Mouse (Mus musculus) leukemia stem cell, adult 10-12 weeks (primary cell): ENCODE data around the gene Zfp950. TPM values are rescaled to one million over a fixed set of nuclear protein-coding genes. Genes with fewer than 3 reads are reported as not detected.

ENCODE experiments used
- polyA plus RNA-seq: library from polyadenylated mRNA; stranded (reverse); fragments of >175 nt; gene quantifications from 2 replicates; pipeline ENCODE4 v1.2.3, GENCODE M21; 2012; ENCODE audit warnings: low replicate concordance

Zfp950 gene
- polyA plus RNA-seq: 0.23 and 1.4 TPM in 2 replicates

DNA sequence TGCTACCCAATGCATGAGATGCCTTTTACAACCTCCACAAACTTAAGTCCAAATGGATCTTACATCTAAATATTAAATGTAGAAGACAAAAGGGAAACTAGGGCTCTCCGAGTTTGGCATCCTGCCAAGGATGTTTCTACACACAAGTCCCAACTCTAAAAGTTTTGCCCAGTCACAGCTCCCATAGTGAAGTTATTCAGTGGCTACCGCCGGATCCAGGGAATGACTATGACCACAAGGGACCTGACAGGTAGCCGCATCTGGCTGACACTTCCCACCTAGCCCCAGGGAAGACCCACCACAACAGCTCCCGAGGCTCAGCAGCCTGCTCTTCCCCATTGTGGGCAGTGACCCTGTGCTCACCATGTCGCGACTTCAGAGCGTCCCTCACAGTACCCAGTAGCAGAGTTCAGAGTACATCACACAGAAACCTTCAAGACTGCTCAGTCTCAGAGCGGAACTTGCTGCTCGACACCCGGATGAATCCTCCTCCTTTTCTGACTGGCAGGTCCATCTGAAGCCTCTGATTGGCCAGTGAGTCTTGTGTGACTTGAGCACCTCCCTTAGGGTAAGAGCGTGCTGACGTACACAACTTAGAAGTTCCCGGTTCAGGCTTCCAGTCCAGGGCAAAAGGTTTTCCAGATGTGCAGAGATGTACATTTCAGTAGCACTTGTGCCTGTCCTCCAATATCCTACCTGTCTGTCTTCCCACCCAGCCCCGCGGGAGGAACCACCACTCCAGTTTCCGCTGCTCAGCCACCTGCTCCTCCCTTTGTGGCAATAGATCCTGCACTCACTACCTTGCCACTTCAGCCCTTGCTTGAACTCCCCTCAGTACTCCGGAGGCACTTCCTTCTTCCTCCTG is at the start of gene Zfp950:
Zfp950 (minus strand) TSS at position 499 of the 865 bp plus-strand sequence.

DNA sequence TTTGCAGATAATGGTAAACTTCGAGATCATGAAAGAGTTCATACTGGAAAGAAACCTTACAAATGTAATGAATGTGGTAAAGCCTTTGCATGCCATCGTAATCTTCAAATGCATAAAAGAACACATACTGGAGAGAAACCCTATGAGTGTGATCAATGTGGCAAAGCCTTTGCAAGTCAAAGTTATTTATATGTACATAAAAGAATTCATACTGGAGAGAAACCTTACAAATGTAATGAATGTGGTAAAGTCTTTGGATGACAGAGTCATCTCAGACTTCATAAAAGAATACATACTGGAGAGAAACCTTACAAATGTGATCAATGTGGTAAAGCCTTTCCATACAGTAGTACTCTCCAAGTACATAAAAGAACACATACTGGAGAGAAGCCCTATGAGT is 43.0 kb upstream of the Zfp950 start, which contains the start of gene Gm6020:
Gm6020 (plus strand) TSS at position 301 of the 400 bp plus-strand sequence.

GRCm38 (mm10) chr19:61175756-61176324 is 35.2 kb upstream of the Zfp950 start, which contains the start of gene Gm7102:
Gene Gm7102, minus strand, starts transcription at chr19:61176309.

Other genes starting within 250 kb of the Zfp950 start
- gene Gm7102, start 35.5 kb upstream of the Zfp950 start, polyA plus RNA-seq: 0.11 TPM in 1 of 2 replicates, not detected in the other
- gene Gm6020, start 43.0 kb upstream of the Zfp950 start, polyA plus RNA-seq: not detected in 2 replicates
- gene Csf2ra, start 87.6 kb upstream of the Zfp950 start, polyA plus RNA-seq: 27.4 and 95.9 TPM in 2 replicates
- not detected in 2 replicates for gene Gm21060, start 156.2 kb upstream of the Zfp950 start, polyA plus RNA-seq